Mouse (Mus musculus): ENCODE data around the gene Tacc2. TPM values are rescaled to one million over a fixed set of nuclear protein-coding genes. Genes with fewer than 3 reads are reported as not detected.

Gene Tacc2
- polyA plus RNA-seq, 1 experiment from 2014 or later: 44.8 TPM

- DNase-seq (ENCODE audit: low spot score): no peak
Measured at GRCm38 (mm10) chr7:130793671-130794070, 216.4 kb downstream of the Tacc2 start.

DNA sequence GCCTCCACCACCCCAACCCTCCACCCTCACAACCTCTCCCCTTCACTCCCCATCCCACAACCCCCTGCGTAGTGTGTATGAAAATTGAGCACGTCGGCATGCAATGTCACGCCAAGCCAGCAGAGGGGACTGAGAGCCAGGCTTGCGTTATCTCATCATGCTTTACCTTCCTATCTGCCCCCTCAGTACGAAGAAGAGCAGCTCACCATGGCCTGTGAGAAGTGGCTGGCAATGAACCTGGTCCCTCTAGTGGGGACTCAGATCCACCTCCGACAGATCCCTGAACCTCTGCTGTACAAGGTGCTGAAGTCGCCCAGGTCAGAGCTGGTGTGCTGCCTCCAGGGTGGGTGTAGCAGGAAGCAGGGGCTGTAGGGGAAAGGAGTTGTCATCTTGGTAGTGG is 219.5 kb downstream of the Tacc2 start:
- WGBS: 57% methylated on average over 8 of the region's 8 CpGs
- Histone ChIP-seq H3K36me3 (no peaks in the 10 kb centered on the region), H3K27ac (no peak overlapping the region), H3K9me3 (no peaks in the 10 kb centered on the region), H3K4me1 (peaks cover 47% of the 10 kb centered on the region), H3K4me3 (no peak overlapping the region), H3K27me3 (ENCODE audit: insufficient read depth, poor library complexity, severe bottlenecking) (no peaks in the 10 kb centered on the region)
- no peak for DNase-seq (ENCODE audit: low spot score)

More at GRCm38 (mm10) chr7:130793671-130794070, 216.4 kb downstream of the Tacc2 start:
- H3K27me3 ChIP-seq (ENCODE audit: insufficient read depth, poor library complexity, severe bottlenecking): no peaks in the 10 kb centered on the region
- H3K36me3 ChIP-seq: no peaks in the 10 kb centered on the region
- H3K4me3 ChIP-seq: no peak overlapping the region
- peak overlapping the region; percentile 22; the same call in 1 of the 2 replicates for H3K27ac ChIP-seq
- 74% methylated on average over 9 of the region's 9 CpGs for WGBS
- no peaks in the 10 kb centered on the region for H3K9me3 ChIP-seq
- H3K4me1 ChIP-seq: peaks cover 36% of the 10 kb centered on the region

GRCm38 (mm10) chr7:130797524-130797923 is 220.3 kb downstream of the Tacc2 start:
- no peaks in the 10 kb centered on the region for H3K27me3 ChIP-seq (ENCODE audit: insufficient read depth, poor library complexity, severe bottlenecking)
- 92% methylated on average over 6 of the region's 6 CpGs for WGBS
- H3K4me3 ChIP-seq: no peak overlapping the region
- DNase-seq (ENCODE audit: low spot score): no peak
- H3K36me3 ChIP-seq: no peaks in the 10 kb centered on the region
- H3K4me1 ChIP-seq: peaks cover 44% of the 10 kb centered on the region
- H3K27ac ChIP-seq: no peak overlapping the region
- no peaks in the 10 kb centered on the region for H3K9me3 ChIP-seq

DNA sequence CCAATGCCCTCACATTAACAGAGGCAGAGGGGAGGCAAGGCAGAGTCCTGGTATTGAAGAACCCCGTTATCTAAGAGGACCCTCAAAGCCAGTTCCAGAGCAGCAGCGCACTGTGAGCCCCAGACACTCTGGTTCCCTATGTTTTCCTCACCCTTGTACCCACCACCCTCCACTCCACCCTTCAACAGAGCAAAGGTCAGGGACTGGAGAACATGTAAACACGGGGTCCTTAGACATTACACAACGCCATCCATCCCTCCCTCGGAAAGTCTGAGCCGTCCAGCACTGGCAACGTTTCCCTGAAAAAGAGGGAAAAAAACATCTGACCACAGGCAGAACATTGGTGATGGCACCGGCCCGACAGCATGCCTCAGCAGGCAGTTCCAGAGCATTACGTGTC is 222.2 kb downstream of the Tacc2 start:
- Histone ChIP-seq H3K27ac (no peak overlapping the region), H3K4me3 (no peak overlapping the region), H3K36me3 (no peaks in the 10 kb centered on the region), H3K9me3 (no peaks in the 10 kb centered on the region), H3K4me1 (peaks cover 33% of the 10 kb centered on the region), H3K27me3 (ENCODE audit: insufficient read depth, poor library complexity, severe bottlenecking) (no peaks in the 10 kb centered on the region)
- DNase-seq (ENCODE audit: low spot score): no peak
- 76% methylated on average over 10 of the region's 10 CpGs for WGBS

GRCm38 (mm10) chr7:130800681-130801080 is 223.4 kb downstream of the Tacc2 start:
- H3K27me3 ChIP-seq (ENCODE audit: insufficient read depth, poor library complexity, severe bottlenecking): no peaks in the 10 kb centered on the region
- peaks cover 24% of the 10 kb centered on the region for H3K4me1 ChIP-seq
- no peaks in the 10 kb centered on the region for H3K9me3 ChIP-seq
- H3K27ac ChIP-seq: peak overlapping the region; percentile 49; the same call in 1 of the 2 replicates
- 72% methylated on average over 4 of the region's 4 CpGs for WGBS
- H3K36me3 ChIP-seq: no peaks in the 10 kb centered on the region
- no peak for DNase-seq (ENCODE audit: low spot score)
- H3K4me3 ChIP-seq: no peak overlapping the region

DNA sequence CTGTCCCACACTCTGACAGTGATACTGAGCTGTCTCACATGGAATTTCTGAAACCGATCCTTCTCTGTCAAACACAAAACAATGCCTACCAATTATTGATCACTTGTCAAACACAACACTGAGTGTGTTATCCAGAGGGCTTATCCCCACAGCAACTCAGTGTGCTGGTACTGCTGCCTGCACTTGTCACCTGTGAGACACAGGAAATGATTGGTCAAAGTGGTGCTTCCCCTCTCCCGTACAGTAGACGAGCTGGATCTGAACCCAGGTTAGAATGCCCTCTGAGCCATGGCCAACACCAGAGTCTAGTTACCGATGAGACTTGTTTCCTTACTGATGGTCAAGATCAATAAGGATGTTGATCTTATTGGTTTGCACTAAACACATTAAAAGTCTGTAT is 224.6 kb downstream of the Tacc2 start:
- H3K4me1 ChIP-seq: peaks cover 20% of the 10 kb centered on the region
- no peaks in the 10 kb centered on the region for H3K27me3 ChIP-seq (ENCODE audit: insufficient read depth, poor library complexity, severe bottlenecking)
- no peak overlapping the region for H3K4me3 ChIP-seq
- no peaks in the 10 kb centered on the region for H3K9me3 ChIP-seq
- DNase-seq (ENCODE audit: low spot score): no peak
- H3K36me3 ChIP-seq: no peaks in the 10 kb centered on the region
- no peak overlapping the region for H3K27ac ChIP-seq
- WGBS: 84% methylated on average over 4 of the region's 4 CpGs

DNA sequence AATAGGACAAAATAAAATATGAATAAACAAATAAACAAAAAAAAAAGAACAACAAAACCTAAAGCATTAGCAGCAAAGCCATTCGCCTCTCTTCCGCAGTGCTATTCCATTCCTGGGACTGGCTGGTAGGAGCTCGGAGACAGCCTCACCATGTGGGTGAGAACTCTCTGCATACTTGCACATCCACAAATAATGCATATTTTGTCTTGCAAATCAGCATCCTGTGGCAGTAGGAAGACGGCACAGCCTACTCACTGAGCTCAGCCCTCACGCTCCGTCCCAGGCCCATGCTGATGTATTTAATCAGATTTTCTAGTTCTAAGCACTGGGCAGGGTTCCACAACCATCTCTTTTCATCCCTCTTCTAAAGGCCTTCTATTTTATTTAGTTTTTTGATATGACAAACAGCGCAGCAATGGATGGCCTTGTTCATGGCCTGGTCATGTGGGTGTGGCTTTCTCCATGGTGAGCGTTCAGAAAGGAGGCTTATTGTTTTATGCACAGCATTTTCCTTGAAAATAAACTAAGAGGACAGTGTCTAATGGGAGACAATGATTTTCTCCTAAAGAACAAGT is 226.1 kb downstream of the Tacc2 start:
- WGBS: 89% methylated on average over 8 of the region's 8 CpGs
- Histone ChIP-seq H3K4me1 (peaks cover 21% of the 10 kb centered on the region), H3K9me3 (no peaks in the 10 kb centered on the region), H3K27me3 (ENCODE audit: insufficient read depth, poor library complexity, severe bottlenecking) (no peaks in the 10 kb centered on the region), H3K36me3 (no peaks in the 10 kb centered on the region), H3K27ac (no peak overlapping the region), H3K4me3 (no peak overlapping the region)
- no peak for DNase-seq (ENCODE audit: low spot score)

GRCm38 (mm10) chr7:130804991-130805390 is 227.8 kb downstream of the Tacc2 start:
- Histone ChIP-seq H3K36me3 (no peaks in the 10 kb centered on the region), H3K27ac (no peak overlapping the region)
- WGBS: 79% methylated on average over 5 of the region's 5 CpGs

DNA sequence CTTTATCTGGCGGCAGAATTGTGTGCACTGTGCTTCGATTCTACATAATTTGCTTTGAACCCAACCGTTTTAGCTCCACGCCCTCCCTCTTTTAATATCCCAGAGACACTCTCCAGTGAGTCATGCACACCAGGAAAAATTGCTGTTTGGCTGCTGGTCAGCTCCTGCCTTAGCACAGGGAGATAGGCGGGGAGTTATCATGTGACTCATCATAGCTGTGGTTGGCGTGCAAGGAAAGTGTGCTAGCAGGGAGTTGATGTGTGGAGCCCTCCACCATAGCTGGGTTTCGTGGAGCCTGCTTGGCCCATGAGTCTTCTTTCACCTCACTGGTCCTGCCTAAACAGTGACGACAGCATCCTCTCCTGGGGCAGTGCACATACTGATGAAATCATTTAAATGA is 230.5 kb downstream of the Tacc2 start:
- no peak for DNase-seq (ENCODE audit: low spot score)
- Histone ChIP-seq H3K27ac (0 out of 2 replicates have a peak overlapping the region, but pooled peaks have one; percentile 7), H3K4me1 (peaks cover 19% of the 10 kb centered on the region), H3K27me3 (ENCODE audit: insufficient read depth, poor library complexity, severe bottlenecking) (no peaks in the 10 kb centered on the region), H3K36me3 (no peaks in the 10 kb centered on the region), H3K9me3 (no peaks in the 10 kb centered on the region), H3K4me3 (no peak overlapping the region)
- 66% methylated on average over 8 of the region's 8 CpGs for WGBS

More at GRCm38 (mm10) chr7:130804991-130805390, 227.8 kb downstream of the Tacc2 start:
- H3K4me3 ChIP-seq: no peak overlapping the region
- no peak for DNase-seq (ENCODE audit: low spot score)
- H3K9me3 ChIP-seq: no peaks in the 10 kb centered on the region
- H3K27me3 ChIP-seq (ENCODE audit: insufficient read depth, poor library complexity, severe bottlenecking): no peaks in the 10 kb centered on the region
- peaks cover 20% of the 10 kb centered on the region for H3K4me1 ChIP-seq

- Histone ChIP-seq H3K36me3 (no peaks in the 10 kb centered on the region), H3K27me3 (ENCODE audit: insufficient read depth, poor library complexity, severe bottlenecking) (no peaks in the 10 kb centered on the region), H3K9me3 (no peaks in the 10 kb centered on the region), H3K4me1 (peaks cover 19% of the 10 kb centered on the region), H3K4me3 (no peak overlapping the region), H3K27ac (no peak overlapping the region; the same call in 1 of the 2 replicates)
- WGBS: 50% methylated on average over 6 of the region's 6 CpGs
- DNase-seq (ENCODE audit: low spot score): no peak
Measured at GRCm38 (mm10) chr7:130808694-130809093, 231.5 kb downstream of the Tacc2 start.

GRCm38 (mm10) chr7:130810238-130810637 is 233.0 kb downstream of the Tacc2 start:
- no peak for DNase-seq (ENCODE audit: low spot score)
- Histone ChIP-seq H3K27ac (no peak overlapping the region), H3K36me3 (no peaks in the 10 kb centered on the region), H3K4me1 (peaks cover 19% of the 10 kb centered on the region), H3K9me3 (no peaks in the 10 kb centered on the region), H3K27me3 (ENCODE audit: insufficient read depth, poor library complexity, severe bottlenecking) (no peaks in the 10 kb centered on the region), H3K4me3 (no peak overlapping the region)
- WGBS: 59% methylated on average over 4 of the region's 4 CpGs

DNA sequence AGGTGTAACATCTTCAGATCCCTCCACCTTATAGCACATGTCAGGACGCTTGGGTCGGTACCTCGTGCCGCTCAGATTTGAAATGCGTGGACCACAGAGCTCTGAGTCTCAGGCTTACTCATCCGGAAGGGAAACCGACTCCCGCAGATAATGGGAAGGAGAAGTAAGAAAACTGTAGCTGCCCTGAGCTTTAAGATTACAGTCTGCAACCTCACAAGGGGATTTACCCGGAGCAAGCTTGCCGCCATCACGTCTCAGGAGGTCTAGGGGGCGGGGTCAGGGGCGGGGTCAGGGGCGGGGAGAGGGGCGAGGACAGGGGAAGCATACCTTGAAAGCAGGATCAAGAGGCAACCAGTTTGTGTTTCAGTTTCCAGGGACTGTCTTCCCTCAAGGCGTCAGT is 235.2 kb downstream of the Tacc2 start:
- Histone ChIP-seq H3K9me3 (no peaks in the 10 kb centered on the region), H3K27me3 (ENCODE audit: insufficient read depth, poor library complexity, severe bottlenecking) (no peaks in the 10 kb centered on the region), H3K36me3 (no peaks in the 10 kb centered on the region), H3K4me3 (no peak overlapping the region), H3K27ac (no peak overlapping the region), H3K4me1 (peaks cover 19% of the 10 kb centered on the region)
- WGBS: 35% methylated on average over 16 of the region's 16 CpGs
- no peak for DNase-seq (ENCODE audit: low spot score)

Data from heart, embryonic 10.5 days (tissue).